Mouse (Mus musculus): ENCODE measurements around the gene Foxo3. TPM values are rescaled to one million over a fixed set of nuclear protein-coding genes. Genes with fewer than 3 reads are reported as not detected.

The Foxo3 gene
- total RNA-seq, 2 experiments from 2014 or later = 45.7 to 50.1 TPM

- DNase-seq = no peak
Observed at GRCm38 (mm10) chr10:42221996-42222395, 54.6 kb downstream of the Foxo3 start.

DNA sequence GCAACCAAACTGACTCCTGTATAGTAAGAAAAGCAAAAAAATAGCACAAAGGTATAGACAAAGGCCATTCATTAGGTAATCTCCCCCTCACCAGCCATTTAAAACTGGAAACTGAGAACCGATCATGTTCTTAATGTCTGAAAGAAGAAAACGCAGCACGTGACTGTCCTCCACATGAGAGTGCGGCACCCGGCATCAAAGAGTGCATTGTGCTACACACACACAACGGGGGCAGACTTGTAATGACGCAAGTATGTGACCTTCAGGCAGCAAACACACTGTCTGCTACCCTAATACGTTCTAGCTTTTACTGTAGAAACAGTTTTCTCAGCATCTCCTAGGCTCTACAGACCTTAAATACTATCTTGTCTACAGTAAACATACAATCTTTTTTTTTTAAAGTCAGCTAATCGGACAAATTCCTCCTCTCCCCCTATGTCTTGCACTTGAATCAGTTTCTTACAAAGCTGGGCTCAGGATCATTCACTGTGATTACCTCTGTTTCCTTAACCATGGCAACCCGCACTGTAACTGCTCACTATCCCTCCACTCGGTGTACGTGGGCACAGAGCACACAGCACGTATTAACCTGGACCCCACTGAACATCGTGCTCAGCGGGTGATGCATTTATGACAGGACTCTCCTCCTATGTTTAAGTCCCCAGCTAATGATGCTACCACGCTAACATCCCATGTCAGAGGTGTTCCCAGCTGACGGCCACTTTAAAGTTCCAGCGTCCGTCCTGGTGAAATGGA lies 55.2 kb downstream of the Foxo3 start:
- no peak for DNase-seq

DNA sequence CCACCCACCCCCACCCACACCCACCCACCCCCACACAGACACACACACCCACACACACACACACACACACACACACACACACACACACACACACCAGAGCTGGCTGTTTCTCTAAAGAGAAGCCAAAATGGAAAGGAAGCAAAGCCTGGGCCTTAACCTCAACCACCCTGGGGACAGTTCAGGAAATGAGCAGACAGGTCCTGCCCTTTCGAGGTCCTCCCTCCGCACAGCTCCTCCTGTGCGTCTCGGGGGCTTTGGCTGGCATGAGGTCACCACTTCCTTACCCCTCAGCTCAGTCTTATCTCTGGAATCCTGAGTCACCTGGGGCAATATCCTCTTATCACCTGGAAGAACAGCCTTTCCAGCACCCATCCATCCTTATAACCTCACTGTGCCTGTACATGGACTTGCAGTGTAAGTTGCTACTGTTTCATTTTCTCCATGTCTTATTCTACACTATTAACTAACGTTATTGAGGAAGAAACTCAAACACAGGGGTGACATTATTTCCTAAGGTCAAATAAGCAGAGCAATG lies 56.1 kb downstream of the Foxo3 start:
- DNase-seq = no peak

DNA sequence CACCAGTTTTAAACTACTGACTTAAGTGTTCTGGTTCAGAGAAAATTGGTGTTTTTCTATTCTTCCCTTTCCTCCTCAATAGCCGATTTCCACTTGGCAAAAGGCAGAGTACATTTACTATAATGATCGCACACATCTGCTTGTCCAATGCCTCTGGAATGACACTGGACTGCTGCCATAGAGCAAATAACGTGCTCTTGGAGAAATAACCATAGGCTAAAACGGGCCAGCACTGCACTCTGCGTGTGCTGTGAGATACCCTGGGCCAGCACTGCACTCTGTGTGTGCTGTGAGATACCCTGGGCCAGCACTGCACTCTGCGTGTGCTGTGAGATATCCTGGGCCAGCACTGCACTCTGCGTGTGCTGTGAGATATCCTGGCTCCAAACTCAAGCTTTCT lies 65.1 kb downstream of the Foxo3 start:
- DNase-seq = no peak

DNA sequence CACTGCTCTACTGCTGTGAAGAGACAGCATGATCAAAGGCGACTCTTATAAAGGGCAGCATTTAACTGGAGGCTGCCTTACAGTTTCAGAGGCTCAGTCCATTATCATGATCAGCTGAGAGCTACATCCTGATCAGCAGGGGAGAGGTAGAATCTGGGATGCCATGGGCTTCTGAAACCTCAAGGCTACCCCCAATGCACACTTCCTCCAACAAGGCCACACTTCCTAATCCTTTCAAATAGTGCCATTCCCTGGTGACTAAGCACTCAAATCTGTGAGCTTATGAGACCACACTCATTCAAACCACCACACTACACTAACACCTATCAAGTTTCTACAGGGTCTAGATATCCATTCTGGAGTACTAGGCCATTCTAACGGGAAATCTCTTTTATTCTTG lies 65.9 kb downstream of the Foxo3 start:
- DNase-seq = no peak

DNA sequence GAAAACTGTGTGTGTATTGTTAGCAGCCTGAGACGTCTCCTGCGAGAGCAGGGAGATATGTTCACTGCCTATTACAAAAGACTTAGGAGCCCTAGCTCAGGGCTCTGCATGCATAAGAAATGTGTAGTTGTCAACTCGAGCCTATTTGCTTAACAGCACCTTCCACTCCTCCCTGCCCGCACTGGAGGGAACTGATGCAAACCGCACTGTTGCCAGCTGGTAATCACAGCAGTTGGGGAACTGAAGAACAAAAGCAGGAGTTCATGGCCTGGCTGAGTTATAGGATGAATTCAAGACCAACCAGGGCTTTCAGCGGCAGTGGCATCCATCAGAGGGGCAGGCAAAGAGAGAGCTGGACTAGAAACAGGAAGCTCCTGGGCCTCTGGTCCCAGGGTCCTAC lies 66.7 kb downstream of the Foxo3 start:
- DNase-seq = no peak

- no peak for DNase-seq
Observed at GRCm38 (mm10) chr10:42207612-42208011, 68.9 kb downstream of the Foxo3 start.

DNA sequence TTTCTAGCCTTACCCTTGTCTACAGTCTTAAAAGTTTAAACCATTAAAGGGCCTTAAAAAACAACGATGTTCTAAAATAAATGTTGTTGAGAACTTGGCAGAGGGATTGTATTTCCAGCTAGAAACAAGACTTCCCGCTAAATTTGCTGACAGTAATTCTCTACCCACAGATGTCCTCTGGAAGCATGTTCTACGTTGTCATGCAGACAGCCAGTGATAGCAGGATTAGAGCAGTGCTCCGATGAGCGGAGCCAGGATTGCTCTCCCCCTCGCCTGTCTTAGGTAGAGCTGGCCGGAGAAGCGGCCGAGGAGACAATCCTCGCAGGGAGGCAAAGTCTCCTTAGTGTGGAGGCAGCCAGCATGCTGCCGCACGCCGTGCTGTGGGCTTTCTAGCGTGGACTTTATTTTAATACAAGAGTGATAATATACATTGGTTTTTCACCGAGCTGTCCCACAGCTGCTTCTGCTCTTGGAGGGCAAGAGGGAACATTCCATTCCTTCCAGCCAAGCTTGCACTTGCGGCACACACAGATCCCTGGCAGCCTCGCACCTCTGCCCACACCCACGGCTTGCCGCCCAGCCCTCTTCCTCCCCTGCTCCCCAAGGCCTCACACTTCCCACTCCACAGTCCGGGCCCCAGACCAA lies 71.7 kb downstream of the Foxo3 start:
- no peak for DNase-seq

- DNase-seq = no peak
Observed at GRCm38 (mm10) chr10:42203321-42204155, 73.0 kb downstream of the Foxo3 start.

DNA sequence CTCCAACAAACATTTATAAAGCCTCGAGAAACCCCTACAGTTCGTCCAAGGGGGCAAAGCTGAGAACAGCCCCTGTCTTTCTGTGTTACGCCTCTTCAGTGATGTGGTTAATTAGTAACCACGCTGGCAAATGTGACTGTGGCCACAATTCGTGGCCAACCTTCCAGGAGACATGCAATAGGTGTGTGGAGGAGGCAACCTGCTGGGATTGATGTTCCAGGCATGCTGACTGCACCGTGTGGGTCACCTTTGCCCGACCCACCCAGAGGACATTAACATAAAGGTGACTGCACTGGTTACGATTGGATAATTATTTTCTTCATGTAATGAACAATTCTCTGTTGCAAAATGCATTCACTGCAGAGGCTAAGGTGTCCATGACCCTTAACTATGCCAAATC lies 74.0 kb downstream of the Foxo3 start:
- no peak for DNase-seq

DNA sequence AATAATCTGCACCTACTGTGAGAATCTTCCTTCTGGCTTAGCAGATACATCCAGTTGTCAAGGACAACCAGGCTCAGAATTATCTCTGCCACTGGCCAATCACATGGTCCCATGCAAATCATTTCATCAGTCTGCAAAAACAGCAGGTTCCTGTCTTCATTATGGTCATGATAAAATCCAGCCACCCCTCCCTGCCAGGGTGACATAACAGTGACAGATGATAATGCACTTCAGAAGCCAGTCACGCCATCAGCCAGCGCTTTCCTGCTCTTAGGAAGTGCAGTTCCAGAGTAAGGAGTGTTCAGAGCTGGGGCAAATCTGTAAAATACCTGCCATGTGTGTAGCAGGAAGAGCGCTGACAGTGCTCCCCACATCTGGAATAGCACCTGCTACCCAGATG lies 77.1 kb downstream of the Foxo3 start:
- no peak for DNase-seq

- no peak for DNase-seq
Observed at GRCm38 (mm10) chr10:42198682-42199081, 77.9 kb downstream of the Foxo3 start.

DNA sequence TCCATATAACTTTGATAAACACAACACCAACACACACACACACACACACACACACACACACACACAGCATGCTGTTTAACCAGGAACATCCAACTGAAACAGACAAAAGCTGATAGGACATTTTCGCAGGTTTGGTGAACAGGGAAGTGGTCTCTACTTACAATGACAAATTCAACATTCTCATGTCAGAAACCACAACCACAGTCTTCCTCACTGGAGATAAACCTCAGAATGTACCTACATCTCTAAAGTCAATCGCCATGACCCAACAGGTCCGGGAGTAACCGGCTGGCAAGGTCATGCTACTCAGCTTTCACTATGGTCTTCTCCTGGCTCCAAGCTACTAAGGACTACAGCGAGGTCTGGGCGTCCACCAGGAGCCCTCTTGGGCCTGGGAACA lies 81.8 kb downstream of the Foxo3 start:
- no peak for DNase-seq

DNA sequence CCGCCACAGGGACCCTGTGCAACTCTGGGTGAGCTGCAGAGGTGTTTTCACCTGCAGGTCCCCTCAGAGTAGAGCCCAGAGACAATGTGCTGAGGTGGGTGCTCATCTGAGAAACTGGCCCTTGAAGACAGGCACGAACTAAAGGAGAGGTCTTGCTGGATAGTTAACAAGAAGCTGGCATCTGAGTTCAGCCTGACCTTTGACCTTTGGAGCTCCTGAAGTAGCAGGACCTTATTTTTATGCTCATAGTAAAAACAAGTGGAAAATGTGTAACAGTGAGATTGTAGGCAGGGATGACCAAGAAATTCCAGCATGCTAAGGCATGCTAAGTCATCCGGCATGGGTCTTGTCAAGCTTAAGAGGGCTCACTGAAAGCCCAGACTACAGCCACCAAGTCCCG lies 82.6 kb downstream of the Foxo3 start:
- DNase-seq = no peak

DNA sequence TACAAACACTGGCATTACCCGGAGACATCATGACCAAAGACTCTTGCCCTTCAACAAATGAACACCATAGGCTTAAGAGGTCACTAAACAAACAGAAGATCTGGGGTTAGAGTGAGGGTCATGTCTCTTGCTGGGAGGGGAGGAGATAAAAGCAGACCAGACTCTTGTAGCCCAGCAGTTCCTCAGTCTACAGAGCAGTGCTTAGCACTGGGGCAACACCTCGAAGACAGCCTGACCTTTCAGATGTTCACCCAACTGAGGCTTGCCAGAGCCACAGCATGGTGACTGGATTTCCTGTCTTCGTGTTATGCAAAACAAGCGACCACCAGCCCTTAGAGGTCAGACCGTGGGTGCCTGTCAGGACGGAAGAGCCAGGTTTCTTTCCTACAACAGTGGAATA lies 83.6 kb downstream of the Foxo3 start:
- DNase-seq = no peak

DNA sequence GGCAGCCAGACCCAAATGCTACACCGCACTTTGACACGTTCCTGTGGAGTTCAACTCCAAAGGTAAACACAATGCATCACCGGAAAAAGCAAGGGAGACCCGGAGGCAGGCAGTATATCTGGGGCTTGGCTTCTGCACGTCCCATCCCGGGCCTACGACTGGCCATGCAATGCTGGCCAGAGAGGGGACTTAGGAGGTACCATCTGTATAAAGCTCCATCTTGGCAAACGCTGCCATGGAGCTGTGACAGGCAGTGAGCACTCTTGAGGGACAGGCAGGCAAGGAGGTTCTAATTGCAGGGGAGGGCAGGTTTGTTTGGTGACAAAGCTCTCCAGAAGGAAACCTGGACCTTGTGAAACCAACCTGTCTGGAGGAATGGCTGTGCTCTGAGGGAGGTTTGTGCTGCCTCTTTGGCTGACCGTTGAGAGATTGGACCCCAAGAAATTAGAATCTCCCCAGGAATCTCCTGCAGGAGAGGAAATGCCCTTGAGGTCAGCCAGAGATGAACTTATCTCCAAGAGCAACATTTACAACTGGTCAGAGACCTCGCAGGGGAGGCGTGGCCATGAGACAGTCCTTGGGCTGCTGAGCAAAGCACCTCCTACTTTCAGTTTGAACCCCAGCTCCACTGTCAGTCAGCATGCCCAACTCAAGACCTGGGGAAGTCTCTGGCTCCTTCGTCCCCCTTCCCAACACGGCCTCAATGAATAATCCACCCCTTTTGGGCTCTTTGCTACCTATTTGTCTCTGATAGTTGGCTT lies 86.7 kb downstream of the Foxo3 start:
- no peak for DNase-seq

DNA sequence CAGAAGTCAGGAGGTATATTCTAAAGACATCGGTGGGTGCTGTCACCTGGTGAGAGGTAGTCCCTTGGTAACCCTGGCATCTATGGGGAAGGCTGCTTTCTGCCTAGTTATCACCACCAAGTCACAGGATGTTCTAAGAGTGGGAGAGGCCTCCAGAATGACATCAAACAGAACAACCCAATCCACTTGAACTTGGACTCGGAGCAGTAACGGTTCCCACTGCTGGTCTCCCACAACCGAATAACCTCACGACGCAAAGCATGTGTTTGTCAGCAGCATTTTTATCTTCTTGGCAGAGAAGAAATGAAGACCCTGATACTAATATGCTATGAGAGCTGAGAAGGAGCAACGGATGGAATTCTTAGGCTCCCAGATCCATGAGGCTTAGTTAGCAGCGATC lies 87.5 kb downstream of the Foxo3 start:
- DNase-seq = no peak

DNA sequence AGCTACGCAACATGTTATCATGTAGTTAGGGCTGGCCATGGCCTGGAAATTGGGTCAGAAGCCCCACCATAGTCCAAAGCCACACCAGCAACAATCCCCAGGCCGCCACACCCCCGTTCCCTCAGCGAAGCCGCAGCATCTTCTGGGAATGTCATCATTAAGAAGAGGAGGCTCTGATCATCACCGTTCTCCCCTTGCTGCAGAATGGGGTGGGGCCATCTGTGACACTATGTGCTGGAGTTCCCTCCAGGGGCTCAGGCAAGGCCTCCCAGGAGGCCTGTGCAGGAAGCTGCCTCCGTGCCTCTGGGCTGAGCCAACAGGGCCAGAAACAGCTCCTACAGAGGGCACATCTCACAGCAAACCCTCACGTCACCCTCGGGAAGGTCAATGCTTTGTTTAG lies 88.5 kb downstream of the Foxo3 start:
- no peak for DNase-seq

DNA sequence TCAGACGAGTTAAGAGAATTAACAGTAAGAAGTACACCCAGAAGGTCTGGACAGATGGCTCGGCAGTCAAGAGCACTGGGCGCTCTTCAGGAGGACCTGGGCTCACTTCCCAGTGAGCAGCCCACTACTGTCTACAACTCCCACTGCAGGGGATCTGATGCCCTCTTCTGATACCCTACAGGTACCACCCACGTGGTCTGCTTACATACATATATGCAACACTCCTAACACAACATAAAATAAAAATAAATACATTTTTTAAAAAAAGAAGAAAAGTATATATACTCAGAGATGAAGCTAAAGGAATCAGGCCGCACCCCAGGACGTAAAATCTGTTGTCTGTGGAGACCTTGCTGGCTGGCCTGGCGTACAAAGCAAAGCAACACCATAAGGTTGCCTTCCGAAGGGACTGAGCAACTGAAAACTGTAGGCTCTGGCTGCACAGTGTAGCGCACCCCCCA lies 89.6 kb downstream of the Foxo3 start:
- no peak for DNase-seq

DNA sequence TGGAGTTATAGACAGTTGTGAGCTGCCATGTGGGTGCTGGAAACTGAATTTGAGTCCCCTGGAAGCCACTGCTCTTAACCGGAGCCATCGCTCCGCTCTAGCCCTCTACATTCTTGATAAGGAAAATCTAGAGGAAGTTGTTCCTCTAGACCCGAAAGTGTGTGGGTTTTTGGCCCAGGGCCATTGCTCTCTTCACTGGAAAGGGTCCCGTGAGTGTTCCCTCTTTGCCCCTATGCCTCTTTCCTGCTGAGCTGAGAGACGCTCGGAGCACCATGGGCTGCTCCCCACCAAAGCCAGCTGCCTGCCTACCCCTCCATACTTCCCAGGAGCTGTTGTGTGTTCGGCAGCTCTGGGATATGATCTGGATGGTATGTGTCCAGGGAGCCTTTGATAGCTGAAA lies 96.2 kb downstream of the Foxo3 start:
- no peak for DNase-seq

DNA sequence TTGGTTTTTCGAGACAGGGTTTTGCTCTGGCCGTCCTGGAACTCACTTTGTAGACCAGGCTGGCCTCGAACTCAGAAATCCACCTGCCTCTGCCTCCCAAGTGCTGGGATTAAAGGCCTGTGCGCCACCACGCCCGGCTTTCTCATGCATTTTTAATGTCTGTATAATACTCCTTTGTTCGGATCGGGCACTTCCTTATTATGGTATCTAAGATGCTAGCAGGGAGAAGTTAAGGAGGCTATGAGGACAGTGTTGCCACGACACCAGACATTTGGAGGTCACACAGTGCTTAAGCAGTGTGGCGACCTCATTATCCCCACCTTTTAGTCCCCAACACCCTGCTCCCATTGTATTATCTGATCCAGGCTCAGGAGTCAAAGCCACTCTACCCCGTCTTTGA lies 97.8 kb downstream of the Foxo3 start:
- DNase-seq = no peak
